Mouse (Mus musculus) liver, embryonic 14 days (tissue): ENCODE data around the gene Kcnv2. TPM values are rescaled to one million over a fixed set of nuclear protein-coding genes. Genes with fewer than 3 reads are reported as not detected.

ENCODE experiments used
- polyA plus RNA-seq: library from polyadenylated mRNA; depleted of rRNA; stranded (reverse); fragments of >200 nt; gene quantifications from 2 replicates; pipeline ENCODE4 v1.2.3, GENCODE M21; 2012; rRNA removed

Kcnv2 gene
- under 0.01 TPM in 1 of 2 replicates, not detected in the other for polyA plus RNA-seq

DNA sequence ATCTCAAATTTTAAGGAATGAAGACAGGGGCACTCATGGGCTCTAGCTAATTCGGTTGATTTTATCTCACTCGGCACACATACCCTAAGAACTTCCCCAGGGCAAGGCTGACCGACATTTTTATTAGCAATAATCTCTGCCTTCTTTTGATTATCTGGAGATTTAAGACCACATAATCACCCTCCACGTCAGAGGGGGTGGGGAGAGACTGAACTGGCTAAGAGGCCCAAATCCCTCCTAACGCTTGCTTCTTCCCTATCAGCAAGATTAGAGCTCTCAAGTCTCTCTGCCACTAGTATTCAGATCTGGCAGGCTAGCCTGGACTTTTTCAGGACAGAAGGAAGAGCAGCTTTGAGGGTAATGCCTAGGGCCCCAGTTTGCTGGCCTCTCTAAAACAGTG is at the start of gene Kcnv2:
TSS of gene Kcnv2 (plus strand) at position 308 of the 400 bp plus-strand sequence.

Other genes starting within 250 kb of the Kcnv2 start
- 1.3 and 1.5 TPM in 2 replicates for gene Vldlr, start 106.1 kb upstream of the Kcnv2 start, polyA plus RNA-seq
- gene Pum3, start 107.2 kb downstream of the Kcnv2 start, polyA plus RNA-seq, result 16.8 and 16.9 TPM in 2 replicates